Mouse (Mus musculus) liver, embryonic 11.5 days (tissue): ENCODE measurements at regions not wholly inside any gene's neighbourhood (a gene's known extent, or its start where the extent isn't known, plus 50 kb on each side); places are given as distances from the start of the nearest gene placed in this dataset.

Experiments
- ATAC-seq: fragments of 200-750 bp; cut with Nextera tagmentation; replicated peaks from 2 replicates; pipeline ENCODE4 v1.8.0; 2017; ENCODE audit warnings: moderate number of reproducible peaks, mild to moderate bottlenecking, moderate TSS enrichment, moderate library complexity; ENCODE audit not compliant: low FRiP score
- DNase-seq: peaks from one replicate; pipeline ENCODE4 v3.0.0-alpha.2; 2017; ENCODE audit warnings: low spot score
- H3K27ac ChIP-seq: fragments of 300-500 bp; sonication (generic); 2 replicates; pipeline ENCODE4 v1.5.1; 2014; ENCODE audit warnings: mild to moderate bottlenecking, low read depth, low read length, control low read depth
- H3K27me3 ChIP-seq: fragments of 300-500 bp; sonication (generic); replicated peaks from 2 replicates; pipeline ENCODE4 v1.6.1; 2014; ENCODE audit warnings: low read length, mixed read lengths; ENCODE audit not compliant: control insufficient read depth, insufficient read depth
- H3K36me3 ChIP-seq: fragments of 300-500 bp; sonication (generic); 2 replicates; pipeline ENCODE4 v1.6.1; 2014; ENCODE audit warnings: mild to moderate bottlenecking, low read length, moderate library complexity, mixed read lengths; ENCODE audit not compliant: control insufficient read depth, insufficient read depth
- H3K4me1 ChIP-seq: fragments of 300-500 bp; sonication (generic); replicated peaks from 2 replicates; pipeline ENCODE4 v1.6.1; 2014; ENCODE audit warnings: low read length, mixed read lengths; ENCODE audit not compliant: control insufficient read depth, insufficient read depth
- H3K4me2 ChIP-seq: fragments of 300-500 bp; sonication (generic); 2 replicates; pipeline ENCODE4 v1.6.1; 2014; ENCODE audit warnings: mild to moderate bottlenecking, control low read depth, moderate library complexity
- H3K4me3 ChIP-seq: fragments of 300-500 bp; sonication (generic); 2 replicates; pipeline ENCODE4 v1.5.1; 2014; ENCODE audit warnings: low read depth, low read length, control low read depth
- H3K9ac ChIP-seq: fragments of 300-500 bp; sonication (generic); 2 replicates; pipeline ENCODE4 v1.6.1; 2014; ENCODE audit warnings: low read depth, low read length, control low read depth
- H3K9me3 ChIP-seq: fragments of 300-500 bp; sonication (generic); 2 replicates; pipeline ENCODE4 v1.6.1; 2016; ENCODE audit warnings: low read length, inconsistent platforms, mixed read lengths; ENCODE audit not compliant: control insufficient read depth
- WGBS: fragments of 180-500 bp; shearing (Covaris S2); extraction: QIAGEN DNeasy Blood & Tissue Kit; methylation state at CpG from one replicate; pipeline ENCODE4 v1.1.7; 2014; 5-methylcytosine and 5-hydroxymethylcytosine counted together

GRCm38 (mm10) chr6:117237096-117237495 is 68.8 kb downstream of the Cxcl12 start:
- no peak overlapping the region for H3K4me3 ChIP-seq
- no peak overlapping the region for H3K4me2 ChIP-seq
- WGBS = 69% methylated on average over 5 of the region's 5 CpGs
- DNase-seq = no peak
- H3K9me3 ChIP-seq = no peaks in the 10 kb centered on the region
- no peak overlapping the region for H3K9ac ChIP-seq
- H3K27me3 ChIP-seq = no peaks in the 10 kb centered on the region
- H3K4me1 ChIP-seq = no peaks in the 10 kb centered on the region
- no peaks in the 10 kb centered on the region for H3K36me3 ChIP-seq
- no peak for ATAC-seq
- H3K27ac ChIP-seq = no peak overlapping the region

- Histone ChIP-seq H3K4me3 (no peak overlapping the region), H3K4me2 (no peak overlapping the region), H3K9me3 (no peaks in the 10 kb centered on the region), H3K27me3 (no peaks in the 10 kb centered on the region), H3K9ac (no peak overlapping the region), H3K36me3 (no peaks in the 10 kb centered on the region), H3K27ac (no peak overlapping the region), H3K4me1 (no peaks in the 10 kb centered on the region)
- ATAC-seq (no peak), DNase-seq (no peak)
- WGBS = 43% methylated on average over 3 of the region's 3 CpGs
Observed at GRCm38 (mm10) chr6:117241206-117241605, 72.9 kb downstream of the Cxcl12 start.

- whole genome bisulfite sequencing = 86% methylated on average over 5 of the region's 5 CpGs
- no peak overlapping the region for H3K4me3 ChIP-seq
- H3K27me3 ChIP-seq = no peaks in the 10 kb centered on the region
- no peaks in the 10 kb centered on the region for H3K9me3 ChIP-seq
- no peak overlapping the region for H3K4me2 ChIP-seq
- no peak overlapping the region for H3K9ac ChIP-seq
- no peak overlapping the region for H3K27ac ChIP-seq
- no peaks in the 10 kb centered on the region for H3K4me1 ChIP-seq
- no peaks in the 10 kb centered on the region for H3K36me3 ChIP-seq
- no peak for DNase-seq
- no peak for ATAC-seq
Observed at GRCm38 (mm10) chr6:117245398-117245797, 77.1 kb downstream of the Cxcl12 start.

DNA sequence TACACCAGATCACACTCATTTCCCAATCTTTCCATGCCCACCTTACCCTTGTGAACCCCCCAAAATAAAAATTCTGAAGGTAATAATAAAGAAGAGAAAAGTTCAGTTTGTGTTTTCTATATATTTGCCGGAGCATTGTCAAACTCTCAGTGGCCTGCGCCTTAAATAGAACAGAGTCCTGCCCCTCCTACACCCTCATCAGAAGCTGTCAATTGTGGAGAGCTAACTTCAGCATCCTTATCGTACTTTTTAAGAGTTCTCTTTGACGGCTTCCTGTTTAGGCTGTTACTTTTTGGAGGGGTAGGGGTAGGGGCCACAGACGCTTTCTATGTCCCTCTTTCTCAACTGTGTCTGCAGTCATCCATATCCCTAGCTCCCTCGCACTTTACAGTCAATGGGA is 77.5 kb downstream of the Cxcl12 start:
- Histone ChIP-seq H3K27ac (no peak overlapping the region), H3K4me3 (no peak overlapping the region), H3K36me3 (no peaks in the 10 kb centered on the region), H3K4me1 (no peaks in the 10 kb centered on the region), H3K9me3 (no peaks in the 10 kb centered on the region), H3K4me2 (no peak overlapping the region), H3K27me3 (no peaks in the 10 kb centered on the region), H3K9ac (no peak overlapping the region)
- no peak for ATAC-seq
- DNase-seq = no peak
- WGBS = 45% methylated on average over 6 of the region's 6 CpGs

- no peak overlapping the region for H3K27ac ChIP-seq
- H3K4me2 ChIP-seq = no peak overlapping the region
- H3K4me1 ChIP-seq = no peaks in the 10 kb centered on the region
- DNase-seq (no peak), ATAC-seq (no peak)
- H3K4me3 ChIP-seq = no peak overlapping the region
- 74% methylated on average over 18 of the region's 18 CpGs for WGBS
- no peaks in the 10 kb centered on the region for H3K36me3 ChIP-seq
- no peak overlapping the region for H3K9ac ChIP-seq
- H3K27me3 ChIP-seq = no peaks in the 10 kb centered on the region
- no peaks in the 10 kb centered on the region for H3K9me3 ChIP-seq
Observed at GRCm38 (mm10) chr6:117249230-117249921, 81.0 kb downstream of the Cxcl12 start.

DNA sequence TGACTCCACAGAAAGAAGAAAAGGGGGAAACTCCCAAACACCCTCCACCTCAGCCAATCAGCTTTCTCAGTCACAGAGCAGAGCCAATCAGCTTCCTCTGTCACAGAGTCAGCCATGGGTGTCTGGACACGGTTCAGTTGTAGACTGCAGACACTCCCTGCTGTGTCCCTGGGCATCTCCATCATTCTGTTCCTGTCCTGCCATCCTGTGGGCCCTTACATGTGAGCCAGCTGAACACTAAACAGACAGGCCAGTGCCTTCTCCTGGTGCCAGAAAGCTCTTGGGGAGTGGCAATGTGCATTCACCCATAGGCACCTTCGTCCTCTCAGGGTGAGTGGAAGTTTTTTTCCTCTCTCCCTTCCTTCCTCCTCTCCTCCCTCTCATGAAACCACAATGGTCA is 81.7 kb downstream of the Cxcl12 start:
- WGBS = 44% methylated on average over 2 of the region's 2 CpGs
- no peak overlapping the region for H3K27ac ChIP-seq
- DNase-seq = no peak
- no peaks in the 10 kb centered on the region for H3K4me1 ChIP-seq
- H3K9ac ChIP-seq = no peak overlapping the region
- ATAC-seq = no peak
- H3K36me3 ChIP-seq = no peaks in the 10 kb centered on the region
- no peaks in the 10 kb centered on the region for H3K27me3 ChIP-seq
- no peak overlapping the region for H3K4me3 ChIP-seq
- H3K9me3 ChIP-seq = no peaks in the 10 kb centered on the region
- no peak overlapping the region for H3K4me2 ChIP-seq

DNA sequence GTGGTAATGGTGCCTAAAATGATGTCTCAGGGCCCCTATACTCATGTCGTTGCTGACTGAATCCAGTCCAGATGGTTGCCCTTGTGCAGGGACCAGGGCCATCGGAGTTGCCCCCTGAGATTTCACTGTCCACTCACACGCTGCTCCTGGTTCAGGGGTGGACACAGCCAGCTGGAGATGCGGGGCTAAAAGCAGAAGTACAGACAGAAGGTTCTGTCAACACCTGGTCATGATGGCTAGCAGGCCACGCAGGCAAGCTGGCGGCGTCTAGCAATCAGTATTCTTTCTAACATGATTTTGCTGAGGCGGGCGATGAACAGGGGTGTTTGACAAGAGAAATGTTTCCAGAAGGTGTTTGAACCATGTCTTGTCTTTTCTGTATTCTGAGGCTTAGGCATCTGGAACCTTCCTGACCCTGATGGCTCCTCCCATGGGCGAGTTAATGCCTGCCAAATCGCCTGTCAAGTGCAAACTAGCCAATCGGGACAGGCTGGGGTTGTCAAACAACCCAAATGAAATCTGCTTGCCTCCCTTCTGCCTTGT is 83.1 kb downstream of the Cxcl12 start:
- no peak for DNase-seq
- no peaks in the 10 kb centered on the region for H3K9me3 ChIP-seq
- no peaks in the 10 kb centered on the region for H3K27me3 ChIP-seq
- ATAC-seq = no peak
- no peaks in the 10 kb centered on the region for H3K4me1 ChIP-seq
- H3K27ac ChIP-seq = no peak overlapping the region
- 65% methylated on average over 12 of the region's 12 CpGs for WGBS
- H3K36me3 ChIP-seq = no peaks in the 10 kb centered on the region
- no peak overlapping the region for H3K4me3 ChIP-seq
- no peak overlapping the region for H3K9ac ChIP-seq
- H3K4me2 ChIP-seq = no peak overlapping the region

DNA sequence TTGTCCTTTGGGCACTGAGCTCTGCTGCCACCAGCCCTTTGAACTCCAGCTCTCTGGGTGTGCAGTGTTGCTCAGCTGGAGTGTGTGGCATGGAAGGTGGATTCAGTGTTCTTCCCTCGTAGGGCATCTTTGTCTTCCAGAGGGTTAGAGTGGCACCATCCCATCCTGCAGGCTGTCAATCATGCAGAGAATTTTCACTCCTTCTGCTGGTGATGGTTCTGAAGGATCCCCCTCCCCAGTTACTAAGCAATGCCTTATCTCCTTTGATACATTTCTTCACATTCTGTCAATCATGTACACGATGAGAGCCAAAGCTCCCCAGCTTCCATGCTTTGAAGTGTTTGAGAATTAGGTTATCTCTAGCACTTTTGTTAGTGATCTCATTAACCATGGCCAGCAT is 84.0 kb downstream of the Cxcl12 start:
- Histone ChIP-seq H3K4me2 (no peak overlapping the region), H3K4me3 (no peak overlapping the region), H3K27me3 (no peaks in the 10 kb centered on the region), H3K36me3 (no peaks in the 10 kb centered on the region), H3K9me3 (no peaks in the 10 kb centered on the region), H3K27ac (no peak overlapping the region), H3K9ac (no peak overlapping the region), H3K4me1 (no peaks in the 10 kb centered on the region)
- DNase-seq = no peak
- ATAC-seq = no peak
- WGBS = 63% methylated on average over 2 of the region's 2 CpGs

- ATAC-seq (no peak), DNase-seq (no peak)
- H3K4me3 ChIP-seq = no peak overlapping the region
- no peak overlapping the region for H3K27ac ChIP-seq
- H3K27me3 ChIP-seq = no peaks in the 10 kb centered on the region
- H3K9me3 ChIP-seq = no peaks in the 10 kb centered on the region
- no peaks in the 10 kb centered on the region for H3K4me1 ChIP-seq
- H3K36me3 ChIP-seq = no peaks in the 10 kb centered on the region
- H3K9ac ChIP-seq = no peak overlapping the region
- H3K4me2 ChIP-seq = no peak overlapping the region
- WGBS = 76% methylated on average over 6 of the region's 6 CpGs
Observed at GRCm38 (mm10) chr6:117253036-117253435, 84.7 kb downstream of the Cxcl12 start.
